Mouse (Mus musculus) C2C12 (cell line): ENCODE measurements around the gene Rassf3.

Experiments
- CTCF ChIP-seq: IDR thresholded peaks from one replicate; pipeline ENCODE4 v1.5.1; 2011; ENCODE audit not compliant: control insufficient read depth, insufficient read depth, insufficient read length
- MAX ChIP-seq: IDR thresholded peaks from one replicate; pipeline ENCODE4 v1.6.1; 2011; ENCODE audit warnings: mild to moderate bottlenecking, control low read depth
- MYOD1 ChIP-seq: IDR thresholded peaks from one replicate; pipeline ENCODE4 v1.6.1; 2011; ENCODE audit warnings: low read depth; ENCODE audit not compliant: control insufficient read depth, insufficient read length
- MYOG ChIP-seq: IDR thresholded peaks from one replicate; pipeline ENCODE4 v1.6.1; 2011; ENCODE audit not compliant: control insufficient read depth, insufficient read length; ENCODE audit errors: extremely low read depth
- USF1 ChIP-seq: IDR thresholded peaks from one replicate; pipeline ENCODE4 v1.6.1; 2011; ENCODE audit warnings: low read depth, mild to moderate bottlenecking, control low read depth, moderate library complexity

- TF ChIP-seq CTCF (no peak), MYOG (no peak), MAX (no peak), MYOD1 (no peak), USF1 (no peak)
These were observed 7.2 kb upstream of the Rassf3 start for GRCm38 (mm10) chr10:121483364-121483763.
